Mouse (Mus musculus) lung, postnatal 0 days (tissue): ENCODE data around the gene Tshr. TPM values are rescaled to one million over a fixed set of nuclear protein-coding genes. Genes with fewer than 3 reads are reported as not detected.

Experiments used
- ATAC-seq: fragments of 200-750 bp; cut with Nextera tagmentation; 2 replicates; pipeline ENCODE4 v1.8.0; 2017; ENCODE audit warnings: moderate library complexity
- DNase-seq: peaks from one replicate; pipeline ENCODE4 v3.0.0-alpha.2; 2016; ENCODE audit warnings: low spot score
- H3K27ac ChIP-seq: fragments of 300-500 bp; sonication (generic); 2 replicates; pipeline ENCODE4 v1.5.1; 2014; ENCODE audit warnings: antibody characterized with exemption, mild to moderate bottlenecking, low read length, mixed read lengths
- H3K27me3 ChIP-seq: fragments of 300-500 bp; sonication (generic); replicated peaks from 2 replicates; pipeline ENCODE4 v1.6.1; 2014; ENCODE audit warnings: low read length, mixed read lengths; ENCODE audit not compliant: insufficient read depth
- H3K36me3 ChIP-seq: fragments of 300-500 bp; sonication (generic); 2 replicates; pipeline ENCODE4 v1.6.1; 2014; ENCODE audit warnings: low read length, mixed read lengths; ENCODE audit not compliant: insufficient read depth
- H3K4me1 ChIP-seq: fragments of 300-500 bp; sonication (generic); 2 replicates; pipeline ENCODE4 v1.6.1; 2014; ENCODE audit warnings: antibody characterized with exemption, low read depth, low read length, mixed read lengths; ENCODE audit not compliant: insufficient read depth
- H3K4me2 ChIP-seq: fragments of 300-500 bp; sonication (generic); replicated peaks from 2 replicates; pipeline ENCODE4 v1.6.1; 2014; ENCODE audit warnings: low read depth, mild to moderate bottlenecking, low read length, moderate library complexity, mixed read lengths
- H3K4me3 ChIP-seq: fragments of 300-500 bp; sonication (generic); 2 replicates; pipeline ENCODE4 v1.5.1; 2014; ENCODE audit warnings: low read depth, low read length
- H3K9ac ChIP-seq: fragments of 300-500 bp; sonication (generic); replicated peaks from 2 replicates; pipeline ENCODE4 v1.6.1; 2014; ENCODE audit warnings: low read depth, mild to moderate bottlenecking
- H3K9me3 ChIP-seq: fragments of 300-500 bp; sonication (generic); 2 replicates; pipeline ENCODE4 v1.6.1; 2016; ENCODE audit warnings: low read length, mixed read lengths
- CTCF ChIP-seq: IDR thresholded peaks from 2 replicates; pipeline ENCODE4 v1.5.1; 2016; ENCODE audit warnings: antibody characterized with exemption, mild to moderate bottlenecking
- EP300 ChIP-seq: IDR thresholded peaks from 2 replicates; pipeline ENCODE4 v1.6.1; 2016; ENCODE audit warnings: antibody characterized with exemption, mild to moderate bottlenecking, control low read depth
- WGBS: fragments of 180-500 bp; shearing (Covaris S2); extraction: QIAGEN DNeasy Blood & Tissue Kit; methylation state at CpG from one replicate; pipeline ENCODE4 v1.1.7; 2014; 5-methylcytosine and 5-hydroxymethylcytosine counted together
- polyA plus RNA-seq: library from polyadenylated mRNA; unstranded; fragments of >200 nt; fragmentation: Nextera tagmentation; extraction: Ambion mirVana; gene quantifications from 2 replicates; pipeline ENCODE4 v1.2.1, GENCODE M21; 2015

The Tshr gene
- polyA plus RNA-seq, 1 experiment from 2014 or later = 0.17 TPM

GRCm38 (mm10) chr12:91588670-91589541 lies 204.5 kb downstream of the Tshr start:
- H3K4me3 ChIP-seq = peak overlapping the region; percentile 85
- peaks cover 13% of the 10 kb centered on the region; the same call in 1 of the 2 replicates for H3K4me1 ChIP-seq
- under 1% methylated on average over 69 of the region's 83 CpGs for WGBS
- H3K9me3 ChIP-seq = no peaks in the 10 kb centered on the region
- peak overlapping the region; percentile 96 for H3K9ac ChIP-seq
- no peaks in the 10 kb centered on the region for H3K36me3 ChIP-seq
- peak overlapping the region; percentile 64 for H3K4me2 ChIP-seq
- H3K27ac ChIP-seq = peak overlapping the region; percentile 100
- peak; percentile 76 for DNase-seq
- no peak for TF ChIP-seq CTCF
- no peak for TF ChIP-seq EP300
- no peaks in the 10 kb centered on the region for H3K27me3 ChIP-seq
- ATAC-seq = peak; percentile 26

- TF ChIP-seq CTCF (no peak), EP300 (no peak)
- Histone ChIP-seq H3K4me3 (peak overlapping the region; percentile 85), H3K27me3 (no peaks in the 10 kb centered on the region), H3K36me3 (no peaks in the 10 kb centered on the region), H3K9me3 (no peaks in the 10 kb centered on the region), H3K4me1 (peaks cover 13% of the 10 kb centered on the region; the same call in 1 of the 2 replicates), H3K9ac (peak overlapping the region; percentile 96), H3K27ac (peak overlapping the region; percentile 100), H3K4me2 (peak overlapping the region; percentile 64)
- no peak for DNase-seq
- no peak for ATAC-seq
- 1% methylated on average over 11 of the region's 11 CpGs for WGBS
Observed at GRCm38 (mm10) chr12:91589542-91589846, 205.1 kb downstream of the Tshr start.

- Histone ChIP-seq H3K4me1 (peaks cover 13% of the 10 kb centered on the region; the same call in 1 of the 2 replicates), H3K27me3 (no peaks in the 10 kb centered on the region), H3K9ac (peak within 1 kb of the TSS; percentile 96), H3K36me3 (no peaks in the 10 kb centered on the region), H3K27ac (peak within 1 kb of the TSS; percentile 100), H3K9me3 (no peaks in the 10 kb centered on the region), H3K4me3 (peak within 1 kb of the TSS; percentile 85), H3K4me2 (peak within 1 kb of the TSS; percentile 65)
- under 1% methylated on average over 57 of the region's 99 CpGs for WGBS
- peak; percentile 86 for ATAC-seq
- TF ChIP-seq EP300 (no peak), CTCF (0 out of 2 replicates have a peak, but pooled peaks have one; percentile 10)
- DNase-seq = peak; percentile 97
Observed at GRCm38 (mm10) chr12:91589847-91590690, 205.7 kb downstream of the Tshr start, which contains the start of gene Gtf2a1. Gene Gtf2a1, minus strand, starts transcription at chr12:91590487.

GRCm38 (mm10) chr12:91590716-91591115 lies 206.4 kb downstream of the Tshr start:
- Histone ChIP-seq H3K27ac (peak overlapping the region; percentile 100), H3K9ac (peak overlapping the region; percentile 54), H3K36me3 (no peaks in the 10 kb centered on the region), H3K4me2 (peak overlapping the region; percentile 65), H3K4me1 (peaks cover 13% of the 10 kb centered on the region; the same call in 1 of the 2 replicates), H3K4me3 (peak overlapping the region; percentile 85), H3K27me3 (no peaks in the 10 kb centered on the region), H3K9me3 (no peaks in the 10 kb centered on the region)
- ATAC-seq (no peak), DNase-seq (peak; percentile 65)
- 22% methylated on average over 6 of the region's 6 CpGs for WGBS
- TF ChIP-seq EP300 = no peak
- TF ChIP-seq CTCF = no peak

- Histone ChIP-seq H3K27ac (peak overlapping the region; percentile 100; the same call in 1 of the 2 replicates), H3K4me1 (peaks cover 13% of the 10 kb centered on the region; the same call in 1 of the 2 replicates), H3K36me3 (no peaks in the 10 kb centered on the region), H3K9ac (no peak overlapping the region), H3K4me2 (no peak overlapping the region; the same call in 1 of the 2 replicates), H3K4me3 (no peak overlapping the region), H3K27me3 (no peaks in the 10 kb centered on the region), H3K9me3 (no peaks in the 10 kb centered on the region)
- WGBS = 91% methylated on average over 1 of the region's 1 CpGs
- TF ChIP-seq EP300 (no peak), CTCF (no peak)
- ATAC-seq (no peak), DNase-seq (no peak)
Observed at GRCm38 (mm10) chr12:91591191-91591590, 206.8 kb downstream of the Tshr start.

GRCm38 (mm10) chr12:91592128-91592527 lies 207.8 kb downstream of the Tshr start:
- H3K27me3 ChIP-seq = no peaks in the 10 kb centered on the region
- TF ChIP-seq EP300 (no peak), CTCF (no peak)

More at GRCm38 (mm10) chr12:91592128-91592527, 207.8 kb downstream of the Tshr start:
- no peak overlapping the region for H3K4me2 ChIP-seq
- H3K27ac ChIP-seq = no peak overlapping the region
- WGBS = 83% methylated on average over 3 of the region's 3 CpGs
- no peak overlapping the region for H3K4me3 ChIP-seq
- peaks cover 12% of the 10 kb centered on the region; the same call in 1 of the 2 replicates for H3K4me1 ChIP-seq
- DNase-seq (peak; percentile 21), ATAC-seq (no peak)
- H3K9me3 ChIP-seq = no peaks in the 10 kb centered on the region
- no peak overlapping the region for H3K9ac ChIP-seq
- H3K36me3 ChIP-seq = no peaks in the 10 kb centered on the region

Other genes starting within 250 kb of the Tshr start
- 2.4 TPM in 2 replicates for gene Cep128, start 154 bp upstream of the Tshr start, polyA plus RNA-seq
- gene Gtf2a1, start 205.9 kb downstream of the Tshr start, polyA plus RNA-seq = 25.0 and 30.3 TPM in 2 replicates